Mouse (Mus musculus): ENCODE results near the gene Rps2.
"Not testable (repeated sequence)": the region's sequence is repeated elsewhere in the genome, so short reads cannot be mapped to it uniquely, and the experiment has no call there.

Gene Rps2

GRCm38 (mm10) chr17:24717943-24718342 lies at the start of gene Rps2, which contains the start of gene Rnf151:
Gene Rps2 (plus strand): TSS chr17:24718116.
Gene Rnf151 (minus strand): TSS chr17:24718063.
- DNase-seq, result no peak

- DNase-seq, result not testable (repeated sequence)
Measured at GRCm38 (mm10) chr17:24669214-24669544, 48.7 kb upstream of the Rps2 start.

GRCm38 (mm10) chr17:24669545-24670245 lies 48.2 kb upstream of the Rps2 start, which contains the start of gene Zfp598:
Gene Zfp598 (plus strand): TSS chr17:24669687.
- DNase-seq, result peak; percentile 98

GRCm38 (mm10) chr17:24670246-24670844 lies 47.6 kb upstream of the Rps2 start:
- no peak for DNase-seq

GRCm38 (mm10) chr17:24671346-24671745 lies 46.6 kb upstream of the Rps2 start:
- no peak for DNase-seq

- peak; percentile 74 for DNase-seq
Measured at GRCm38 (mm10) chr17:24672141-24672540, 45.8 kb upstream of the Rps2 start.

- DNase-seq, result no peak
Measured at GRCm38 (mm10) chr17:24674277-24674676, 43.6 kb upstream of the Rps2 start.

GRCm38 (mm10) chr17:24676187-24676586 lies 41.7 kb upstream of the Rps2 start:
- DNase-seq, result peak; percentile 75

- no peak for DNase-seq
Measured at GRCm38 (mm10) chr17:24676877-24677276, 41.0 kb upstream of the Rps2 start.

- no peak for DNase-seq
Measured at GRCm38 (mm10) chr17:24677500-24678080, 40.3 kb upstream of the Rps2 start.

GRCm38 (mm10) chr17:24686514-24686913 lies 31.4 kb upstream of the Rps2 start:
- peak; percentile 53 for DNase-seq

- DNase-seq, result peak; percentile 72
Measured at GRCm38 (mm10) chr17:24687146-24687595, 30.7 kb upstream of the Rps2 start.

GRCm38 (mm10) chr17:24687599-24687998 lies 30.3 kb upstream of the Rps2 start:
- no peak for DNase-seq

- DNase-seq, result no peak
Measured at GRCm38 (mm10) chr17:24689251-24690081, 28.4 kb upstream of the Rps2 start, which contains the start of gene Syngr3. Gene Syngr3 (minus strand): TSS chr17:24689955.

- no peak for DNase-seq
Measured at GRCm38 (mm10) chr17:24692385-24692784, 25.5 kb upstream of the Rps2 start.

- no peak for DNase-seq
Measured at GRCm38 (mm10) chr17:24695326-24696010, 22.4 kb upstream of the Rps2 start.

- DNase-seq, result peak; percentile 94
Measured at GRCm38 (mm10) chr17:24696011-24696697, 21.8 kb upstream of the Rps2 start, which contains the start of the genes Gfer and Noxo1. Gene Gfer (minus strand): TSS chr17:24696156. Gene Noxo1 (plus strand): TSS chr17:24696234.

GRCm38 (mm10) chr17:24697985-24698384 lies 19.9 kb upstream of the Rps2 start:
- no peak for DNase-seq

GRCm38 (mm10) chr17:24698715-24699114 lies 19.2 kb upstream of the Rps2 start:
- no peak for DNase-seq

GRCm38 (mm10) chr17:24699473-24699872 lies 18.4 kb upstream of the Rps2 start:
- DNase-seq, result no peak

GRCm38 (mm10) chr17:24701251-24701650 lies 16.7 kb upstream of the Rps2 start:
- DNase-seq, result no peak

GRCm38 (mm10) chr17:24705821-24706220 lies 12.1 kb upstream of the Rps2 start:
- DNase-seq, result no peak

Measured in kidney, postnatal 14 days (tissue).